Mouse (Mus musculus) layer of hippocampus, adult 18-20 months (tissue): ENCODE measurements around the gene 4930556J24Rik. TPM values are rescaled to one million over a fixed set of nuclear protein-coding genes. Genes with fewer than 3 reads are reported as not detected.
"Not testable (repeated sequence)": the region's sequence is repeated elsewhere in the genome, so short reads cannot be mapped to it uniquely, and the experiment has no call there.

Source experiments
- DNase-seq, 2 experiments: peaks; one replicate each; pipeline ENCODE4 v3.0.0; 2022; ENCODE audit warnings: low spot score in 2 of 2
- total RNA-seq, 2 experiments: library from RNA; stranded (reverse); gene quantifications; 2 replicates each; pipeline ENCODE4 v1.2.3; 2021

The 4930556J24Rik gene
- total RNA-seq, 2 experiments from 2014 or later, result 0.28 TPM; not detected in 1

DNA sequence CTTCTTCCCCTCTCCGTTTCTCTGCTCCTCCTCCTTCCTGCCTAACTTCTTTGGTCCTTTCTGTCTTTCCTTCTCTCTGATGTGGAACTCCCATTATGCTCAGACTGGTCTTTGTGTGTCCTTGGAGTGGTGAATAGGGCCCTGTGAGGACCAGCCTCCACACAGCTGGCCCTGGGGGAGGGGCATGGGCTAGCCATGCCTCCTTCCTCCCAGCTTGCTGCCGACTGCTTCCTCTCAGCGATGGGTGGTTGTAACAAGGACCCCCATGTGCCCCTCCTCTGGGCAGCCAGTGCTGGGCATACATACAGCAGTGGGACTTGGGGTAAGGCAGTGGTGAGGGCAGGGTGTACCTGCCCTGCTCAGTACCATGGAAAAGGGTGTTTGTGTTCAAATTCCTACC, 2.3 kb downstream of the 4930556J24Rik start:
- no peak for DNase-seq

GRCm38 (mm10) chr11:3973081-3973480, 3.5 kb downstream of the 4930556J24Rik start:
- DNase-seq, result no peak

GRCm38 (mm10) chr11:3970361-3970760, 6.2 kb downstream of the 4930556J24Rik start:
- DNase-seq, result no peak

DNA sequence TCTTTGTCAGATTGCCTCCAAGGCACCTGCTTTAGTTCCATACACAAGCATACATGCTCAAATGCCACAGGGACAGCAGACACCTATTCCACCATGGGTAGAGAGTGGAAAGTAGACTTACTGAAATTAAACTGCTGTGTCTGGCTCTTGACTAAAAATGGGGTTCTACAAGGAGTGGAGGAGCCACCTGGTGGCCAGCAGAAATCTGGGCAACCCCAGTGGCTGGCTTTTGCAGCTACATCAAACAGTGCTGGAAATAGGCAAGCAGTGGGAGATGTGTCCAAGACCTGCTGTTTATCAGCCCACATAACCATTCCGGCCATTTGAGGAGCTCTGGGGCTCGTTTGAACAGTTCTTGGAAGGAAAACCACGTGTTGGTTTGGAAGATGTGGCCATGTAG, 6.7 kb downstream of the 4930556J24Rik start:
- no peak for DNase-seq

DNA sequence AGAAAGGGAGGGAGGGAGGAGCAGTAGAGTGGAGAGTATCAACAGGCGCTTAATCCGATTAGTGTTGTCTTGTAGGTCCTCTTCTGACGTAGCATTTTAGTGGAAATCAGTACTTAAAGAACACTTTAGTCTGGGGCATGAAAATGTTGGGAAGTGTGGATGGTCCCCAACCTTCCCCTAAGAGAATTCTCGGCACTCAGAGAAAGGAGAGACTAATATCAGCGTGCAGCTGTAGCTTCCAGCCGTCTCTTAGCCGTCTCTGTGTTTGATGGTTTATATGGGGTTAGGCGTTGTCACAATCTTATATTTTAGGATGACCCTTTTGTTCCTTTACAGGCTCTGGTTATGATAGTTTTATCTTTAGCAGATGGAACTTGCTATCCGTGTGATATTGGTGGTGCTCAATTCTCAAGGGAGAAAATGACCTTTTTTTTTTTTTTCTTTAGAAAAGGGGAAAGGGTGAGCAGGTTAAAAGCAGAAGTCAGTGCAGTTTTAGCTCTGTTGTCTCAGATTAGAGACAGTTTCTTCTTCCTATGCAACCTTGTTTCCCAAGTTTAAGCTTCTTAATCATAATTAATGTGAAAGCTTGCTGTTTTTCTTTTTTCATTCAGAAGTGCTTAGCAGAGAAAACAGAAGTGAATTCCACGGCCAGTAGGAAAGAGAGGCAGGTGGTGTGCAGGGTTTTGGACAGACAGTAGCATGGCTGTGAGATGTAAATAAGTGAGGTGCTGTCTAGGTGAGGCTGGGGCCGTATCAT, 12.0 kb downstream of the 4930556J24Rik start:
- DNase-seq, result no peak

GRCm38 (mm10) chr11:3963610-3964415, 12.8 kb downstream of the 4930556J24Rik start, which contains the start of gene Pes1:
Pes1 (plus strand) TSS chr11:3963975.
- peak; percentile 78 to 92 for DNase-seq

GRCm38 (mm10) chr11:3963155-3963554, 13.4 kb downstream of the 4930556J24Rik start:
- DNase-seq, result no peak

GRCm38 (mm10) chr11:3961761-3962160, 14.8 kb downstream of the 4930556J24Rik start:
- no peak for DNase-seq

GRCm38 (mm10) chr11:3960901-3961300, 15.7 kb downstream of the 4930556J24Rik start:
- DNase-seq, result no peak

DNA sequence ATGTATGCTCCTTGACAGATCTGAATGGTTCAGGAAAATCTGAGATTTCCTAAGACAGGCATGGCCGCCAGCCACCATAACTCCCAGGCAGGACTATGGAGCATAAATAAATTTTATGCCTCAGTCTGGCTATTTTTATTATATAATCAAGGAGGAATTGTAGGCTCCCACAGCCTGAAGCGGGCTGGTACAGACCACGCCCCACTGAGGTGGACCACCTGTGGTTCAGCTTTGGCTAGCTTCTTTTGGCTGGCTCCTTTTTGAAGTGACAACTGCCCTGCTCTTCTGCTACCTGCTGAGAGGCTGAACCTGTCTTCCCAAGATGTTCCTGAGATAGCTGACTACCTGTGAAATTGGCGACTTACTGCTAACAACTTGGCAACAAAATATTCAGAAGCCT, 21.2 kb downstream of the 4930556J24Rik start:
- DNase-seq, result not testable (repeated sequence)

- DNase-seq, result not testable (repeated sequence)
Measured at GRCm38 (mm10) chr11:3954876-3955275, 21.7 kb downstream of the 4930556J24Rik start.

DNA sequence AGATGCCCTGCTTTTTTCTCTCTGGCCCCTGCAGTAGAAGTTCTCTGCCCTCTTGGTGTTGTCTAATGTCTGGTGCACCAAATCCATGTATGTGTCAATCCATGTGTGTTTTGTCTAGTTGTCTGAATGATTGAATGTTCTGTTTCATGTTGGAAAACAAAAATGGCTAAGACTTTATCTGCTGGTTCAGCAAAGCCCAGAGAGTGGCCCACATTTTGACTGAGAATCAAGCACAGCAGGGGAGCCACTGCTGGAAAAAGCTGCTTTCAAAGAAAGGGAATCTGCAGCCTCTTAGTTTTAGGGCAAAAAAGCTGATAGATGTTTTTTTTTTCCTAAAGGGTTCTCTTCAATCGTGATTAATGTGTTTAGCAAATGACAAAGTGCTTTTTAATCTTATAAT, 30.2 kb downstream of the 4930556J24Rik start:
- no peak for DNase-seq

DNA sequence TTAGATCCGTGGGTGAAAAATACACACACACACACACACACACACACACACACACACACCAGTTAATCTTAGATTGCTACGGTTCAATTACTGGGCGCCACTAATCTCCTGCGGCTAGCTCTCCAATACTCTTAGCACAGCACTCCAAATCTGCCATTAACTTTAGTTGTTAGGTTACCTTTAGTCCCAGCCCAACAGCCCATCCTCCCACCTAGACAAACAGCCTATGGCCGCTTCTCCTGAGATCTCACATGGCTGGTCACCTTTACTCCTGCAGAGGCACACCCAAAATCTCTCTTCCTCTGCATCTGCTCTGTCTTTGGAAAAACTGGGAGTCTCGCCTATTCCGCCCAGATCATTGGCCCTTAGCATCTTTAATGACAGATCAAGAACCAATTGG, 35.2 kb downstream of the 4930556J24Rik start:
- DNase-seq, result no peak

DNA sequence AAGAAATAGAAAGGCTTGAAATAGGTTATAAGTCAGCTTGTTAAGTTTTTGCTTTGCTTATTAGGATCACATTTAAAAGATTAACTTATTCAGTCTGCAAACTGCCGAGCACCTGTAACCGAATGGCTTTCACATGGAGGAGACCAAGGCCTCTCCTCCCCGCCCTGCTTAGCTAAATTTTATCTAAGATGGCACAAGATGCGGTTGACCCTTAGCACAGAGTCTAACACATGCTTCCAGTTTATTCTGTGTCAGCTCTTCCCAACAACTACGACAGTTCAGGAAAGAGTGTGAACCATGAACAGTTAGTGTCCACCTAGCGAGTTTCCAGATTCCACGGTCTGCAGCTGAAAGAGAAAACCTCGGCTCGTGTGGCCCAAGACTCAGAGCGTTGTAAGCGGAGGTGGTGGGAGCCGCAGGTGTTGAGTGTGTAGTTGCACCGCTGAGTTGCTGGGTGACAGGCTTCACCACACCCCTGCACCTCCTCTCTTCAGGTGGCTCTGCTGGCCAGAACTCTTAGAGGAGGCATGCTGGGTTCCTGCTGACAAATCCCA, 39.2 kb downstream of the 4930556J24Rik start:
- DNase-seq, result no peak

DNA sequence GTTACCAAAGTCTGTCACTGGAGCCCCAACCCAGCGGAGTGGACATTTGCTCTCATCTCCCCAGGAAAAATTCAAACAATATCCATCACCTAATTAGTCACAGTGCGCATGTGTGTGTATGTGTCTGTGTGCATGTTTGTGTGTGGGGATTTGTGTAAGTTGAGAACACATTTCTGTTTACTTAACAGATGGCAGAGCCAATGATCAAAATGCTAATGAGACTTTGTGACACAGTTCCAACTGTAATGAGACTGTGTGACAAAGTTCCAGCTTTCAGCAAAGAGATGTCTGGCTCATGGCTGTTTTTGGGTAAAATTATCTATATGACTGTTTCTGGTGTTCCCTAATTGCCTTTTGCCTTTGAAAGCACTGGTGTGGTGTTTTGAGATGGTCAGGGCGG, 40.3 kb downstream of the 4930556J24Rik start:
- DNase-seq, result peak in 1 of 2 experiments; percentile 45

- no peak for DNase-seq
Measured at GRCm38 (mm10) chr11:3935135-3935534, 41.4 kb downstream of the 4930556J24Rik start.

- DNase-seq, result no peak
Measured at GRCm38 (mm10) chr11:3933756-3934285, 42.8 kb downstream of the 4930556J24Rik start.

GRCm38 (mm10) chr11:3931511-3932211, 44.9 kb downstream of the 4930556J24Rik start, which contains the start of gene Tcn2:
Tcn2 (minus strand) TSS chr11:3932159.
- peak in 1 of 2 experiments; percentile 75 for DNase-seq

- DNase-seq, result no peak
Measured at GRCm38 (mm10) chr11:3930931-3931330, 45.6 kb downstream of the 4930556J24Rik start.

GRCm38 (mm10) chr11:3930019-3930418, 46.6 kb downstream of the 4930556J24Rik start:
- DNase-seq, result no peak

- DNase-seq, result no peak
Measured at GRCm38 (mm10) chr11:3925916-3926315, 50.7 kb downstream of the 4930556J24Rik start.
